Mouse (Mus musculus) spleen, adult 2 months (tissue): ENCODE results near the gene Prlh.

Source experiments
- CTCF ChIP-seq: fragments of 200-500 bp; IDR thresholded peaks from 2 replicates; pipeline ENCODE4 v1.5.1; 2011; ENCODE audit warnings: mild to moderate bottlenecking, inconsistent platforms; ENCODE audit not compliant: insufficient read depth, insufficient read length, insufficient replicate concordance; ENCODE audit errors: extremely low read depth
- POLR2A ChIP-seq: fragments of 200-500 bp; IDR thresholded peaks from 2 replicates; pipeline ENCODE4 v1.6.1; 2011; ENCODE audit warnings: low read depth, low read length, inconsistent platforms

- TF ChIP-seq POLR2A: no peak
- TF ChIP-seq CTCF: no peak
These were observed 43.7 kb upstream of the Prlh start for GRCm38 (mm10) chr1:90909161-90909560.
